Mouse (Mus musculus) ES-E14 (cell line): ENCODE data around the gene Hdac8.

Source experiments
- HCFC1 ChIP-seq: IDR thresholded peaks from 2 replicates; pipeline ENCODE4 v1.6.1; 2012; ENCODE audit warnings: low read length, inconsistent platforms, borderline replicate concordance; ENCODE audit not compliant: insufficient read depth
- MAFK ChIP-seq: IDR thresholded peaks from 2 replicates; pipeline ENCODE4 v1.6.1; 2014; ENCODE audit warnings: mild to moderate bottlenecking, low read depth, low read length, inconsistent platforms; ENCODE audit not compliant: insufficient read depth
- ZC3H11A ChIP-seq: IDR thresholded peaks from 2 replicates; pipeline ENCODE4 v1.6.1; 2012; ENCODE audit warnings: low read depth, mild to moderate bottlenecking, inconsistent platforms, low read length, borderline replicate concordance
- ZNF384 ChIP-seq: IDR thresholded peaks from 2 replicates; pipeline ENCODE4 v1.6.1; 2012; ENCODE audit warnings: low read depth, low read length, inconsistent platforms

DNA sequence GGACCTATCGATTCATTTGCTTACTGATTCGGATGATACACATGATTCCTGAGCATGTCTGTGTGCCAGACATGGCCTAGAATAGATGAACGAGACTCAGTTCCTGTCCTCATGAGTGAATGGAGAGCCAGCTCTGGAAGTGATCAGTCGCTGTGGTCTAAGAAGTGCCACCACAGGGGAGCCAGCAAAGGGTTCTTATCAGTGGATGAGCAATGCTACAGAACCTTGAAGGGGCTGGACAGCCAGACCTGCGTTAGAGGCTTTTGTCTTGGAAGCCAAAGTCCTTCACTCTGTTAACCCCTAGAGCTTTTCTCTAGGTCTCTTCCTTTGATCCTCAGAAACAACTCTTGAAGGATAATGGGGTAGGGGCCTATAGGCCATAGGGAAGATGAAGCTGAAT is 186.4 kb downstream of the Hdac8 start:
- TF ChIP-seq HCFC1 (no peak), ZNF384 (no peak), ZC3H11A (no peak), MAFK (no peak)
